Mouse (Mus musculus): ENCODE data around the gene Slc38a8.

The Slc38a8 gene

DNA sequence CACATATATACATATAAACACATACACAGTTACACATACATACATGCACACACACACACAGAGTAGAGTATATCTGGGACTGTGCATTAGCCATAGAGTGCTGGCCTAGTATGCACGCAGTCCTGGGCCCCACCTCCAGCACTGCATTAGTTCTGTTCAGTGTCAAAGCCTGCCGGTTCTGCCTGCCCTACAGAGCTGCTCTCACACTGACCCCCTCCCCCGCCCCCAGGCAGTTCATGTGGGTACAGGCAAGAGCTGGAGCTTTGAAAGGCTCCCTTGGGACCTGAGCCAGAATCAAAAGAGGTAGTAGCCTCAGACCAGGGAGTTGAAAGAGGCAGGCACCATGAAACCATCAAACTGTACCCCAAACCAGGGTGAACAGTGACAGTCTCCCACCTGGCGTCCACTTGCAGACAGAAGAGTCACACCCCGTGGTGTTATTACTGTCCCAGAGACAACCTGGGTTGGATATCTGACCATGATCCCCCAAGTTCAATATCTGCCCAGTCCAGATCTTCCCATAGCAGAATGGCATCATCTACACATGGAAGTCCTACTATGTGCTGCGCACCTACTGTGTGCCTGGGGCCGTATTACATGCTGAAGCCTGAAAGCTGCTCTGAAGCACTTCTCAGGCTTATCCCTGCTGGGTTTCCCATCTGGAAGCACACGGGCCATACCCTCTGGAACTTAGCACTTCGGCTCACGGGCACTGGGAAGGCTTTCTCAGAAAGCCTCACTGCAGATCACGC is 17.2 kb downstream of the Slc38a8 start:
- DNase-seq (ENCODE audit: low spot score), result no peak

GRCm38 (mm10) chr8:119478684-119479083 is 22.8 kb downstream of the Slc38a8 start:
- no peak for DNase-seq (ENCODE audit: low spot score)

DNA sequence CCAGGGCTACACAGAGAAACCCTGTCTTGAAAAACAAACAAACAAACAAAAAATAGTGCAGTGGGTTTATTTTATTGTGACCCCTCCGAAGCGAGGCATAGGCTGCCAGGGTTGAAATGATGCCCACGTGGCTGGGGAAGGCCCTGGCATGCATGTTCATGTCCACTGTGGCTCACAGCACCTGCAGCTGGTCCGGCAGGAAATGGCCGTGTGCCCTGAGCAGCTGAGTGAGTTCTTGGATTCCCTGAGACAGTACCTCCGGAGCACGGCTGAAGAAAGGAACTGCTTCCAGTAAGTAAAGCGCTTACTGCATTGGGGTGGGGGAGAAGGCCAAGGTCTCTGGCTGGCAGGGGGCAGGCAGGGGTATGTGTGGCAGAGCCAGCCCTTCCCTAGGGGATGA is 33.4 kb downstream of the Slc38a8 start:
- DNase-seq (ENCODE audit: low spot score), result no peak

DNA sequence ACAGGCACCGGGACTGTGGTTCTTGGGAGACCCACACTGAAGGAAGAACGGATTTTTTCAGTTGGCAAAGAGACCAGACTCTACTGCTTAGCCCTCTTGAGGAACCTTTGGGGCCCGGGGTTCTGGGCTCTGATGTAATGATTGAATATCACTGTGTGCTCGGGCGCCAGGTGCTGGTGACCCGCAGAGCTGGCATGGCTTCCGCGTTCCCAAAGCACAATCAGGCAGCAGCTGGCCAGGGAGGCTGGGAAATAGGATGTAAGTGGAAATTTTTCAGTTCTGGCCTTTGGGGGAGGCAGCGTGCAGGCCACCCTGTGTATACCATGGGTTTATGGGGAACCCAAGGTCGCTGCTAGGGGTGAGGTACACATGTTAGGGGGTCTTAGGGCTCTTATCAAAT is 34.7 kb downstream of the Slc38a8 start:
- DNase-seq (ENCODE audit: low spot score), result no peak

DNA sequence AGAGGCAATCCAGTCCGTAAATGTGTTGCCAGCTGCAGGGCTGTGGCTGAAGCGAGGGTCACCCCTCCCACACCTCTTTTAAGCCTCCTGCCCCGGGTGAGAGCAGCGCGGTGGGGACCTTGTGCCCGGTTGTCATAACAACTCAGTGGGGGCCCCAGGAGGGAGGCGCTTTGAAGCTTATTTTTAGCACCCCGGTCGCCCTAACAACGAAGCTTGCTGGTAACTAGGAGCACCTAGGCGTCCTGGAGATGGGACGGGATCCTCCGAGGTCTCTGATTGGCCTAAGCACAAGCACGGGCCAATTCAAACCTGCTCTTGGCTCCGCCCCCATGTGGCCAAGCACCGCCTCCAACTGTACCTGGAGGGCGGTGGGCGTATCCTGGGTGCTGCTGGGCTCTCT is 35.4 kb downstream of the Slc38a8 start:
- peak; percentile 58 for DNase-seq (ENCODE audit: low spot score)

DNA sequence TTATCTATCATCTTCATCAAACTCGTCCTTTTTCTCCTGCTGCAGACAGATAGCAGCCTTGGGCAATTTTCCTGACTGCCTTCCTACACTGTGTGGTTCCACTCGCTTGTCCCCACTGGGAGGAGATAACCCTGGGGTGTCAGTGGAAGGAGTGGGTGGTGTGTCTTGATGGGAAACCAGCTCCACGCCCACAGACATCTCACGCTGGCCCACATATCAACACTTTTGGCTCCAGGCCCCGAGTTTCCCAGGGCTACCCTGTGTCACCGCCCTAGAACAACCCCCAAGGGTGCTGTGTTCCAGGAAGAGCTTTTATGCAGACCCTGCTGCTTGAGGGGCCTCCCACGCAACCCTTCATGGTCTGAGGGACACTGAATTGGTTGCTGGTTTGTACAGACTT is 37.8 kb downstream of the Slc38a8 start:
- DNase-seq (ENCODE audit: low spot score), result no peak

GRCm38 (mm10) chr8:119461356-119461755 is 40.1 kb downstream of the Slc38a8 start:
- DNase-seq (ENCODE audit: low spot score), result no peak

DNA sequence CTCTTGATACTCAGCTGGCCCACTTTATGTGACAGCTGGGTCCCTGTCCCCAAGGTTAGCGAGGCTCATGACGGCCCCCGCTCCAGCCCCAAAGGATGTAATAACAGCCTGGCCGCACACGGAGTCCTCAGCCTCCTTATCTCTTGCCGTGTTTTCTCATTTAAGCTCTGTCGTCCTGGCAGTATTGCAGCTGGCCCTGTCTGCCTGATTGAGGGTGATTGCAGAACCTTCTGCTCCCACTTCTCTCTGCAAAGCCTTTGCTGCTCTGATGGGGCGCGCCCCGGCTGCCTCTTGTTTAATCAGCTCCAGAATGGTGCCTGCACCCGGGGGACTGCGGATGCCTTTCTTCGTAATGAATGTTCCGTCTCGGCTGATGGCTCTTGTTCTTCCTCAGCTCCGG is 41.8 kb downstream of the Slc38a8 start:
- DNase-seq (ENCODE audit: low spot score), result no peak

- no peak for DNase-seq (ENCODE audit: low spot score)
Observed at GRCm38 (mm10) chr8:119456045-119456444, 45.5 kb downstream of the Slc38a8 start.

- no peak for DNase-seq (ENCODE audit: low spot score)
Observed at GRCm38 (mm10) chr8:119452919-119453318, 48.6 kb downstream of the Slc38a8 start.

DNA sequence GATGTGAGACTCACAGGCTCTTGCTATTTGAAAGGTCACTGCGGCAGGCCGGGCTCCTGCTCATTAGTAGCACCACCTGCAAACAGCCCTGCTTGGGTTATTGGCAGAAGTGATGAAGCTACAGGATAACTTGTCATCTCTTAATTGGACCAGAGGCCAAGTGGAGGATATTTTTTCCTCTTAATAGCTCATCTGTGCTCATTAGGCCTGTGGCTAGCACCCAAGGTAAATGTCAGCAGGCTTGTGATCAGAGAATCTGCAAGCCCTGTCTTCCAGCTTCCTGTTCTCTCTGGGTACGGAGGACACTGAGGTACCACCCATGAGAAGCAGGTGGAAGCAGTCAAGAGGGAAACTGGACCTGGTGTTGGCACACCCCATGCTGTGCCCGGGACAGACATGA is 50.4 kb downstream of the Slc38a8 start:
- DNase-seq (ENCODE audit: low spot score), result no peak

GRCm38 (mm10) chr8:119449627-119450026 is 51.9 kb downstream of the Slc38a8 start:
- no peak for DNase-seq (ENCODE audit: low spot score)

DNA sequence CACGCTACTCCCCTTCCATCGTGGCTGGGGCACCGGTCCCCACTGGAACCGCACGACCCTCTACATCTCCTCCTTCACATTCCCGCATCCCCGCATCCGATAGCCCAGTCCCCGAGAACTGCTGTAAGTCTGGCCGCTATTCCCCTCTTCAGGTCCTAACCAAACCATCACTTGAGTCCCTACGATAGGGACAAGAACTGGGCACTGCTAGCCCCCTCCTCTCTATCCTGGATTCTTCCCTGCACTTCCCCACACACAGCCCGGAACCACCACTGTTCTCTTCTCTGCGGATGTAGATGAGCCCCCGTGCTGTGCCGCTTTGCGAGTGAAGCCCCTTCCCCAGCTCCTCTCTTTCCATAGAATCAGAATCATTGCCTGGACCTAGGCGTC is 53.7 kb downstream of the Slc38a8 start:
- no peak for DNase-seq (ENCODE audit: low spot score)

DNA sequence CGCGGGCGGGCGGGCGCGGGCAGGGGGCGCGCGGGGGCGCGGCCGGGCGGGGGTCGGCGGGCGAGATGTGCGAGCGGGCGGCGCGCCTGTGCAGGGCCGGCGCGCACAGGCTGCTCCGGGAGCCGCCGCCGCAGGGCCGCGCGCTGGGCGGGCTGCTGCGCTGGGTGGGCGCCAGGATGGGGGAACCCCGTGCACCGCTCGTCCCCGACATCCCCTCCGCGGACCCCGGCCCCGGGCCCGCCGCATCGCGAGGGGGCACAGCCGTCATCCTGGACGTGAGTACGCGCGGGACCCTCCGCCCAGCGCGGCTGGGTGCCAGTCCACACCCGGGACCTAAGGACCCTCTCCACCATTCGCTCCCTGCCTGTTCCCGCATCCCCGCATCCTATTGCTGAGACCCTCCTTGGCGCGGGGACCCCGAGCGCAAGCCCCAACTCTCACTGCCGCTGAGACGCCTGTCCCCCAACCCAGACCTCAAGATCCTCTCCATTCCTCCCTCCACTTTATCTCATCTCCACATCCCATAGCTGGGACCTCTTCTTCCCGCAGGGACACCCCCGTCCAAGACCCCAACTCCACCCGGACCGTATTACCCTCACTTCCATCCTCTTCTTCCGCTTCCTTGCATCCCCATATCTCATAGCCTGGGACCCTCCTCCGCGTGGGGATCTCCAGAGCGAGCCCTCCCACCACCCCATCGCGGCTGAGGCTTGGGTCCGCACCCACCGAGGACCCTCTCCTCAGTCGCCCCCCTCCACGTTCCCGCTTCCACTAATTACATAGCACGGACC is 54.3 kb downstream of the Slc38a8 start:
- no peak for DNase-seq (ENCODE audit: low spot score)

GRCm38 (mm10) chr8:119446211-119446989 is 55.1 kb downstream of the Slc38a8 start, which contains the start of gene Necab2:
TSS of gene Necab2 (plus strand) at chr8:119446719.
- no peak for DNase-seq (ENCODE audit: low spot score)

- no peak for DNase-seq (ENCODE audit: low spot score)
Observed at GRCm38 (mm10) chr8:119442970-119443369, 58.5 kb downstream of the Slc38a8 start.

DNA sequence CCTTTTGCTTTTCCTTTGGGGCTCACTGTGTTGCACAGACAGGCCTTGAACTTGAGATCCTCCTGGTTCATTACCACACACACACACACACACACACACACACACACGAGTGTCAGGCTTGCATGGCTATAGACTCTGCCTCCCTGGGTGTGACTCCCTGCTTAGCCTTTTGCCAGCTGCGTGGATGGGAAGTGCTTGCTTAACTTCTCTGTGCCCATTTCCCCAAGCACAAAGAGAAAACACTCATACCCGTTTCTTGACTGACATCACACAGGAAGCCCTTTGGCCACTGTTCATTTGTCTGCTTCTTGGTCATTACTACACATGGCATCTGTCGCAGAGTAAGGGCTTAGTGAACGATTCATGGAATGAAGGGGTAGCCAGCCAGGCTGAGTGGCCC is 59.5 kb downstream of the Slc38a8 start:
- DNase-seq (ENCODE audit: low spot score), result no peak

DNA sequence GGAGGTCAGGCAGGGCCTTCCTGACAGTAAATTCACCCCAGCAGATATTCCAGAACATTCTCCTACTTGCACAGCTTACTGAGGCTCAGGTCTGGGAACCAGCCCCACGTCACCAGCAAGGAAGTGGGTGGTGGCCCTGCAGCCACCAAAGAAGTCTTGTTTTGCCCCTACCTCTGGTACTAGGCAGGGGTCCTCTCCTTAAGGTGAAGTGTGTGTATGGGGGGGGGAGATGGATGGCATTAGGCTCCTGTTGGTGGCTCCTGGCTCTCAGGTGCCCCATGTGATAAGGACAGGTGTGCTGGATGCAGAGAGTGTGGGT is 60.6 kb downstream of the Slc38a8 start:
- DNase-seq (ENCODE audit: low spot score), result no peak

- peak; percentile 71 for DNase-seq (ENCODE audit: low spot score)
Observed at GRCm38 (mm10) chr8:119440250-119440951, 61.1 kb downstream of the Slc38a8 start.

DNA sequence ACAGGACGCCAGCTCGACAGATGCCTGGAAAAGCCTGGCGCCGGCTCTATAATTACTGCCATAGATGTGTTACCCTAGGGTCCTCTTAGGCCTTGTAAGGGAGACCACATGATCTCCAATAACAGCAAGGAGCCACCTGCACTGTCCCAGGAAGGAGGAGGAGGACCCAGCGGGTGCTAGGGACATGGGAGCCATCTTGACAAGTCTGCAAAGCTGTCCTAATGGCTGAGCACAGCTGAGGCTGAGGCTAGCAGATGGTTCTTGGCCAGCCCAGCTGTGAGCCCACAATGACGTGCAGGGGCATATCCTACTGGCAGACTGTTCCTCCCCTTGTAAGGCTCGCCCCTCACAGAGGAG is 61.6 kb downstream of the Slc38a8 start:
- DNase-seq (ENCODE audit: low spot score), result no peak

GRCm38 (mm10) chr8:119439424-119439823 is 62.1 kb downstream of the Slc38a8 start:
- DNase-seq (ENCODE audit: low spot score), result no peak

- no peak for DNase-seq (ENCODE audit: low spot score)
Observed at GRCm38 (mm10) chr8:119438876-119439275, 62.6 kb downstream of the Slc38a8 start.
